Mouse (Mus musculus) intestine, embryonic 16.5 days (tissue): ENCODE results near the gene Endov. TPM values are rescaled to one million over a fixed set of nuclear protein-coding genes. Genes with fewer than 3 reads are reported as not detected.
A peak's percentile ranks its signal among the peaks of the same experiment; 100 is the strongest.

ENCODE experiments used
- ATAC-seq: fragments of 200-750 bp; cut with Nextera tagmentation; 2 replicates; pipeline ENCODE4 v1.8.0; 2017; ENCODE audit warnings: moderate TSS enrichment, moderate library complexity
- H3K27ac ChIP-seq: fragments of 300-500 bp; sonication (generic); 2 replicates; pipeline ENCODE4 v1.5.1; 2014; ENCODE audit warnings: mild to moderate bottlenecking, low read length
- H3K27me3 ChIP-seq: fragments of 300-500 bp; sonication (generic); replicated peaks from 2 replicates; pipeline ENCODE4 v1.6.1; 2014; ENCODE audit warnings: low read length, control low read depth, mixed read lengths; ENCODE audit not compliant: control insufficient read depth, insufficient read depth
- H3K36me3 ChIP-seq: fragments of 300-500 bp; sonication (generic); 2 replicates; pipeline ENCODE4 v1.6.1; 2014; ENCODE audit warnings: low read length, control low read depth; ENCODE audit not compliant: control insufficient read depth, insufficient read depth
- H3K4me1 ChIP-seq: fragments of 300-500 bp; sonication (generic); 2 replicates; pipeline ENCODE4 v1.6.1; 2014; ENCODE audit warnings: low read length, control low read depth, mixed read lengths; ENCODE audit not compliant: control insufficient read depth, insufficient read depth
- H3K4me2 ChIP-seq: fragments of 300-500 bp; sonication (generic); 2 replicates; pipeline ENCODE4 v1.6.1; 2014; ENCODE audit warnings: low read depth, low read length, control low read depth
- H3K4me3 ChIP-seq: fragments of 300-500 bp; sonication (generic); 2 replicates; pipeline ENCODE4 v1.5.1; 2014; ENCODE audit warnings: mild to moderate bottlenecking, low read length
- H3K9ac ChIP-seq: fragments of 300-500 bp; sonication (generic); 2 replicates; pipeline ENCODE4 v1.6.1; 2014; ENCODE audit warnings: low read depth, low read length
- H3K9me3 ChIP-seq: fragments of 300-500 bp; sonication (generic); 2 replicates; pipeline ENCODE4 v1.6.1; 2016; ENCODE audit warnings: low read length, control low read depth; ENCODE audit not compliant: control insufficient read depth
- WGBS: fragments of 180-500 bp; shearing (Covaris S2); extraction: QIAGEN DNeasy Blood & Tissue Kit; methylation state at CpG from one replicate; pipeline ENCODE4 v1.1.7; 2014; 5-methylcytosine and 5-hydroxymethylcytosine counted together
- polyA plus RNA-seq: library from polyadenylated mRNA; unstranded; fragments of >200 nt; fragmentation: Nextera tagmentation; extraction: Ambion mirVana; gene quantifications from 2 replicates; pipeline ENCODE4 v1.2.1, GENCODE M21; 2015

Endov gene
- polyA plus RNA-seq, 1 experiment from 2014 or later = 15.1 TPM

GRCm38 (mm10) chr11:119547951-119548591 lies 56.9 kb downstream of the Endov start:
- ATAC-seq = no peak
- no peaks in the 10 kb centered on the region for H3K9me3 ChIP-seq
- no peak overlapping the region for H3K27ac ChIP-seq
- H3K36me3 ChIP-seq = no peaks in the 10 kb centered on the region
- peak overlapping the region; percentile 64 for H3K9ac ChIP-seq
- H3K27me3 ChIP-seq = peaks cover 83% of the 10 kb centered on the region
- 0% methylated on average over 34 of the region's 39 CpGs for WGBS
- H3K4me2 ChIP-seq = peak overlapping the region; percentile 99
- peak overlapping the region; percentile 62 for H3K4me3 ChIP-seq
- peaks cover 36% of the 10 kb centered on the region for H3K4me1 ChIP-seq

- H3K9ac ChIP-seq = peak overlapping the region; percentile 52
Observed at GRCm38 (mm10) chr11:119548741-119549370, 57.7 kb downstream of the Endov start.

GRCm38 (mm10) chr11:119549371-119549811 lies 58.2 kb downstream of the Endov start:
- ATAC-seq = no peak
- H3K4me2 ChIP-seq = peak overlapping the region; percentile 99
- H3K4me3 ChIP-seq = peak overlapping the region; percentile 62
- no peaks in the 10 kb centered on the region for H3K9me3 ChIP-seq
- peaks cover 70% of the 10 kb centered on the region for H3K27me3 ChIP-seq
- 1% methylated on average over 43 of the region's 43 CpGs for WGBS
- H3K36me3 ChIP-seq = no peaks in the 10 kb centered on the region
- peak overlapping the region; percentile 52 for H3K9ac ChIP-seq
- H3K4me1 ChIP-seq = peaks cover 36% of the 10 kb centered on the region
- no peak overlapping the region for H3K27ac ChIP-seq

More at GRCm38 (mm10) chr11:119548741-119549370, 57.7 kb downstream of the Endov start:
- Histone ChIP-seq H3K4me2 (peak overlapping the region; percentile 99), H3K4me1 (peaks cover 36% of the 10 kb centered on the region), H3K4me3 (peak overlapping the region; percentile 62), H3K27me3 (peaks cover 75% of the 10 kb centered on the region), H3K27ac (no peak overlapping the region), H3K9me3 (no peaks in the 10 kb centered on the region), H3K36me3 (no peaks in the 10 kb centered on the region)
- WGBS = 1% methylated on average over 37 of the region's 37 CpGs
- no peak for ATAC-seq

GRCm38 (mm10) chr11:119550546-119551335 lies 59.6 kb downstream of the Endov start:
- Histone ChIP-seq H3K9me3 (no peaks in the 10 kb centered on the region), H3K27ac (no peak overlapping the region), H3K4me2 (no peak overlapping the region), H3K9ac (no peak overlapping the region), H3K36me3 (no peaks in the 10 kb centered on the region), H3K4me1 (peaks cover 36% of the 10 kb centered on the region), H3K4me3 (no peak overlapping the region), H3K27me3 (peaks cover 57% of the 10 kb centered on the region)
- ATAC-seq = no peak
- 56% methylated on average over 10 of the region's 10 CpGs for WGBS

- 69% methylated on average over 3 of the region's 3 CpGs for WGBS
- no peak overlapping the region for H3K9ac ChIP-seq
- H3K27ac ChIP-seq = no peak overlapping the region
- peaks cover 50% of the 10 kb centered on the region for H3K27me3 ChIP-seq
- no peaks in the 10 kb centered on the region for H3K9me3 ChIP-seq
- no peak overlapping the region for H3K4me2 ChIP-seq
- peaks cover 33% of the 10 kb centered on the region for H3K4me1 ChIP-seq
- no peak overlapping the region for H3K4me3 ChIP-seq
- ATAC-seq = no peak
- no peaks in the 10 kb centered on the region for H3K36me3 ChIP-seq
Observed at GRCm38 (mm10) chr11:119551468-119551867, 60.3 kb downstream of the Endov start.

- H3K4me2 ChIP-seq = no peak overlapping the region
- peaks cover 26% of the 10 kb centered on the region for H3K4me1 ChIP-seq
- no peak for ATAC-seq
- H3K36me3 ChIP-seq = no peaks in the 10 kb centered on the region
- peaks cover 41% of the 10 kb centered on the region for H3K27me3 ChIP-seq
- H3K9ac ChIP-seq = no peak overlapping the region
- no peaks in the 10 kb centered on the region for H3K9me3 ChIP-seq
- no peak overlapping the region for H3K4me3 ChIP-seq
- 44% methylated on average over 1 of the region's 1 CpGs for WGBS
- no peak overlapping the region for H3K27ac ChIP-seq
Observed at GRCm38 (mm10) chr11:119552301-119552700, 61.2 kb downstream of the Endov start.

GRCm38 (mm10) chr11:119552902-119553802 lies 62.0 kb downstream of the Endov start:
- H3K27ac ChIP-seq = no peak overlapping the region
- H3K4me1 ChIP-seq = peaks cover 17% of the 10 kb centered on the region
- peaks cover 35% of the 10 kb centered on the region for H3K27me3 ChIP-seq
- H3K9me3 ChIP-seq = no peaks in the 10 kb centered on the region
- no peaks in the 10 kb centered on the region for H3K36me3 ChIP-seq
- H3K9ac ChIP-seq = no peak overlapping the region
- H3K4me3 ChIP-seq = no peak overlapping the region
- 51% methylated on average over 9 of the region's 9 CpGs for WGBS
- no peak overlapping the region for H3K4me2 ChIP-seq
- no peak for ATAC-seq

- ATAC-seq = no peak
- no peak overlapping the region for H3K4me3 ChIP-seq
- whole genome bisulfite sequencing = 65% methylated on average over 7 of the region's 7 CpGs
- no peaks in the 10 kb centered on the region for H3K9me3 ChIP-seq
- no peak overlapping the region for H3K4me2 ChIP-seq
- no peaks in the 10 kb centered on the region for H3K36me3 ChIP-seq
- no peak overlapping the region for H3K9ac ChIP-seq
- peaks cover 20% of the 10 kb centered on the region for H3K27me3 ChIP-seq
- 0 out of 2 replicates have a peak, but pooled peaks cover 9% of the 10 kb centered on the region for H3K4me1 ChIP-seq
- H3K27ac ChIP-seq = no peak overlapping the region
Observed at GRCm38 (mm10) chr11:119554706-119555105, 63.6 kb downstream of the Endov start.
